Comparison of ENCODE assay signal across 17 mouse cellular contexts in genomic region chr6:37903810-37904209, GRCm38 (mm10). TPM values are rescaled to one million over a fixed set of nuclear protein-coding genes. Genes with fewer than 3 reads are reported as not detected.
DNase-seq lines count a peak whose midpoint lies in the region; ATAC-seq and TF ChIP-seq lines count a peak whose summit lies in the region.
"Had no signal": no experiment of that assay in that cellular context is flagged by ENCODE, and none has a peak within 500 bp of the region (broad histone marks: within the 10 kb centered on the region; RNA-seq: fewer than 3 reads in every experiment).

No protein-coding gene starts in this region.

- H3K4me2 ChIP-seq in heart, postnatal 0 days (ENCODE audit: low read depth, low read length), result no peak overlapping the region
- no peak overlapping the region for H3K4me2 ChIP-seq in liver, embryonic 14.5 days (ENCODE audit: low read depth)
- H3K4me2 ChIP-seq: hindbrain, embryonic 15.5 days; neural tube, embryonic 12.5 days had no signal

- H3K27ac ChIP-seq in heart, postnatal 0 days (ENCODE audit: low read depth), result no peak overlapping the region
- H3K27ac ChIP-seq in liver, embryonic 14.5 days, result no peak overlapping the region
- no peak overlapping the region for H3K27ac ChIP-seq in ES-Bruce4 (ENCODE audit: insufficient read depth, low read length)
- H3K27ac ChIP-seq: heart, embryonic 10.5 days; hindbrain, embryonic 15.5 days; limb, embryonic 10.5 days; neural tube, embryonic 12.5 days had no signal

- ATAC-seq in heart, postnatal 0 days (ENCODE audit: insufficient read depth, low read depth), result no peak
- no peak for ATAC-seq in liver, embryonic 14.5 days (ENCODE audit: insufficient read depth)

- intact Hi-C loops in heart, postnatal 10 days (cut with DNase I), result no loop called here

- H3K4me1 ChIP-seq in heart, postnatal 0 days (ENCODE audit: control insufficient read depth, insufficient read depth), result no peaks in the 10 kb centered on the region
- H3K4me1 ChIP-seq in liver, embryonic 14.5 days (replicated peaks; ENCODE audit: control insufficient read depth in 2 of 2, insufficient read depth in 2 of 2, low read length in 1 of 2), result no peaks in the 10 kb centered on the region
- no peaks in the 10 kb centered on the region for H3K4me1 ChIP-seq in ES-Bruce4 (ENCODE audit: control insufficient read depth, insufficient read depth, low read length)
- H3K4me1 ChIP-seq: heart, embryonic 10.5 days; hindbrain, embryonic 15.5 days; limb, embryonic 10.5 days; neural tube, embryonic 12.5 days had no signal

- TF ChIP-seq EP300 in heart, postnatal 0 days (IDR thresholded peaks at IDR 0.05; ENCODE audit: low read depth), result no peak
- no peak for TF ChIP-seq EP300 in liver, embryonic 14.5 days (IDR thresholded peaks at IDR 0.05; ENCODE audit: low read depth)
- no peak for TF ChIP-seq EP300 in ES-Bruce4 (IDR thresholded peaks at IDR 0.05; ENCODE audit: insufficient read depth, low read depth, low read length)

- 86% methylated on average over 1 of the region's 1 CpGs for WGBS in heart, postnatal 0 days
- 68% methylated on average over 1 of the region's 1 CpGs for WGBS in liver, embryonic 14.5 days (ENCODE audit: insufficient replicate concordance)

- no peak overlapping the region for H3K9ac ChIP-seq in heart, postnatal 0 days (replicated peaks; ENCODE audit: low read depth, low read length)
- no peak overlapping the region for H3K9ac ChIP-seq in liver, embryonic 14.5 days (replicated peaks)
- no peak overlapping the region for H3K9ac ChIP-seq in ES-Bruce4 (ENCODE audit: low read depth, poor library complexity, severe bottlenecking)
- H3K9ac ChIP-seq: hindbrain, embryonic 15.5 days; neural tube, embryonic 12.5 days had no signal

- H3K4me3 ChIP-seq in heart, postnatal 0 days (ENCODE audit: low read depth, low read length), result no peak overlapping the region
- no peak overlapping the region for H3K4me3 ChIP-seq in liver, embryonic 14.5 days (ENCODE audit: insufficient read depth in 1 of 2, low read depth in 2 of 2, low read length in 2 of 2)
- no peak overlapping the region for H3K4me3 ChIP-seq in ES-Bruce4 (ENCODE audit: low read depth, low read length)
- H3K4me3 ChIP-seq: heart, embryonic 10.5 days; hindbrain, embryonic 15.5 days; limb, embryonic 10.5 days; neural tube, embryonic 12.5 days had no signal

- no peaks in the 10 kb centered on the region for H3K9me3 ChIP-seq in heart, postnatal 0 days (replicated peaks; ENCODE audit: control insufficient read depth, low read length)
- H3K9me3 ChIP-seq in liver, embryonic 14.5 days (ENCODE audit: control insufficient read depth, low read length), result no peaks in the 10 kb centered on the region
- peaks cover 10% of the 10 kb centered on the region; the same call in 1 of the 2 replicates for H3K9me3 ChIP-seq in ES-Bruce4 (replicated peaks; ENCODE audit: control insufficient read depth, insufficient read depth, low read length, poor library complexity, severe bottlenecking)
- H3K9me3 ChIP-seq: heart, embryonic 10.5 days; limb, embryonic 10.5 days; neural tube, embryonic 12.5 days had no signal

- peaks cover 39% of the 10 kb centered on the region for H3K36me3 ChIP-seq in heart, postnatal 0 days (replicated peaks; ENCODE audit: control insufficient read depth, insufficient read depth, low read length)
- H3K36me3 ChIP-seq in liver, embryonic 14.5 days (replicated peaks; ENCODE audit: control insufficient read depth, insufficient read depth, low read depth), result no peaks in the 10 kb centered on the region
- peaks cover 27% of the 10 kb centered on the region for H3K36me3 ChIP-seq in ES-Bruce4 (ENCODE audit: control insufficient read depth, insufficient read depth, low read length, poor library complexity, severe bottlenecking)

- no peak for TF ChIP-seq POLR2A in ES-Bruce4 (IDR thresholded peaks at IDR 0.05; ENCODE audit: insufficient read depth, low read length)
- no peak for TF ChIP-seq POLR2A in brain, embryonic 14.5 days (IDR thresholded peaks at IDR 0.05; ENCODE audit: borderline replicate concordance, extremely low read depth, insufficient read depth, insufficient read length, poor library complexity, severe bottlenecking)

- 0 out of 2 replicates have a peak, but pooled peaks have one; percentile 5 for TF ChIP-seq CTCF in heart, postnatal 0 days (IDR thresholded peaks at IDR 0.05; ENCODE audit: low read depth)
- TF ChIP-seq CTCF in liver, embryonic 14.5 days (IDR thresholded peaks at IDR 0.05; ENCODE audit: low read depth), result peak; percentile 43
- peak; percentile 17 for TF ChIP-seq CTCF in ES-Bruce4 (IDR thresholded peaks at IDR 0.05; ENCODE audit: low read depth, low read length)
- TF ChIP-seq CTCF in brain, embryonic 14.5 days (IDR thresholded peaks at IDR 0.05; ENCODE audit: borderline replicate concordance, extremely low read depth, insufficient read depth, insufficient read length), result 0 out of 2 replicates have a peak, but pooled peaks have one; percentile 9

- DNase-seq in heart, postnatal 0 days (ENCODE audit: low spot score), result no peak
- no peak for DNase-seq in heart, postnatal 10 days
- DNase-seq in liver, embryonic 14.5 days (ENCODE audit: low read depth in 3 of 3, low spot score in 3 of 3), result no peak
- DNase-seq in liver, result no peak
- DNase-seq in brain, embryonic 14.5 days (ENCODE audit: low read depth), result no peak
- DNase-seq in gastrocnemius, adult 8-10 months (ENCODE audit: low spot score in 2 of 2), result no peak
- DNase-seq: cerebellum, adult 9-10 months; gastrocnemius, postnatal 10 days; kidney, adult 9 months; lung, postnatal 36 days; right cerebral cortex, postnatal 14 days; thymus, postnatal 36 days had no signal

- H3K27me3 ChIP-seq in heart, postnatal 0 days (ENCODE audit: control insufficient read depth, insufficient read depth, low read length), result no peaks in the 10 kb centered on the region
- H3K27me3 ChIP-seq in liver, embryonic 14.5 days (ENCODE audit: control insufficient read depth, insufficient read depth, low read length), result no peaks in the 10 kb centered on the region
- no peaks in the 10 kb centered on the region for H3K27me3 ChIP-seq in ES-Bruce4 (ENCODE audit: control insufficient read depth, insufficient read depth, low read length, poor library complexity, severe bottlenecking)
- H3K27me3 ChIP-seq: hindbrain, embryonic 15.5 days; neural tube, embryonic 12.5 days had no signal

RNA-seq across cellular contexts. Expression of gene Trim24, which starts 33.2 kb away (rescaled TPM):
- total RNA-seq in heart, postnatal 0 days (2014; rRNA removed; ENCODE audit: low replicate concordance), result 35.3 and 37.4 TPM in 2 replicates
- 5.4 and 6.1 TPM in 2 replicates for polyA plus RNA-seq in heart, postnatal 0 days (2015; fragmentation: Nextera tagmentation; extraction: Ambion mirVana)
- total RNA-seq in heart, postnatal 10 days (2021), result 10 to 100 TPM; 49.9 to 61.7 TPM
- polyA plus RNA-seq in liver, embryonic 14.5 days (2012; rRNA removed), result 6.8 and 8.3 TPM in 2 replicates
- 4.9 and 5.4 TPM in 2 replicates for polyA plus RNA-seq in liver, embryonic 14.5 days (2014; fragmentation: Nextera tagmentation; extraction: Ambion mirVana)
- 140 and 156 TPM in 2 replicates for polyA plus RNA-seq in ES-Bruce4 (2011; ENCODE audit: insufficient read depth, insufficient read length, low read depth, missing spikeins)
- polyA plus RNA-seq in brain, embryonic 14.5 days (2012; rRNA removed), result 59.4 and 77.4 TPM in 2 replicates
- total RNA-seq in gastrocnemius, adult 8-10 months (2022), result 10 to 100 TPM; 41.0 to 47.8 (median 44.8) TPM
